In genomic region chr11:84077008-84077407, GRCm38 (mm10) we compare ENCODE assay signal across 26 mouse cellular contexts. TPM values are rescaled to one million over a fixed set of nuclear protein-coding genes. Genes with fewer than 3 reads are reported as not detected.
DNase-seq lines count a peak whose midpoint lies in the region; ATAC-seq and TF ChIP-seq lines count a peak whose summit lies in the region.
"Had no signal": no experiment of that assay in that cellular context is flagged by ENCODE, and none has a peak within 500 bp of the region (broad histone marks: within the 10 kb centered on the region; RNA-seq: fewer than 3 reads in every experiment).

No protein-coding gene starts in this region.

- no peak overlapping the region for H3K4me2 ChIP-seq in embryonic facial prominence, embryonic 14.5 days (ENCODE audit: low read depth, low read length)
- no peak overlapping the region for H3K4me2 ChIP-seq in lung, embryonic 15.5 days
- H3K4me2 ChIP-seq in embryonic facial prominence, embryonic 15.5 days (replicated peaks) = no peak overlapping the region
- H3K4me2 ChIP-seq: embryonic facial prominence, embryonic 13.5 days; forebrain, embryonic 12.5 days; intestine, embryonic 15.5 days; limb, embryonic 15.5 days; stomach, embryonic 15.5 days had no signal

- peaks cover 22% of the 10 kb centered on the region for H3K4me1 ChIP-seq in embryonic facial prominence, embryonic 14.5 days (ENCODE audit: control insufficient read depth, insufficient read depth, low read length)
- H3K4me1 ChIP-seq in embryonic facial prominence, embryonic 10.5 days = peaks cover 18% of the 10 kb centered on the region
- peaks cover 47% of the 10 kb centered on the region for H3K4me1 ChIP-seq in lung, embryonic 15.5 days
- peaks cover 29% of the 10 kb centered on the region for H3K4me1 ChIP-seq in embryonic facial prominence, embryonic 15.5 days

- no peak overlapping the region for H3K4me3 ChIP-seq in embryonic facial prominence, embryonic 14.5 days (ENCODE audit: low read depth, low read length)
- no peak overlapping the region for H3K4me3 ChIP-seq in embryonic facial prominence, embryonic 10.5 days
- H3K4me3 ChIP-seq in layer of hippocampus, adult 2 months = no peak overlapping the region
- H3K4me3 ChIP-seq in lung, embryonic 15.5 days = no peak overlapping the region
- H3K4me3 ChIP-seq in embryonic facial prominence, embryonic 15.5 days (replicated peaks) = no peak overlapping the region
- H3K4me3 ChIP-seq: embryonic facial prominence, embryonic 13.5 days; forebrain, embryonic 12.5 days; intestine, embryonic 15.5 days; limb, embryonic 15.5 days; stomach, embryonic 15.5 days had no signal

- peak; percentile 52 for DNase-seq in embryonic facial prominence, embryonic 14.5 days (ENCODE audit: low spot score)
- no peak for DNase-seq in embryonic facial prominence, embryonic 10.5 days (ENCODE audit: low spot score)
- DNase-seq in layer of hippocampus, adult 2 months (ENCODE audit: low spot score in 2 of 2) = no peak
- DNase-seq in layer of hippocampus, adult 8-10 months (ENCODE audit: low spot score in 2 of 2) = no peak
- DNase-seq in lung, postnatal 36 days = no peak
- DNase-seq: adrenal gland, adult 8-10 months; cerebellum, adult 8-10 months; embryo, embryonic 11 days; gastrocnemius, postnatal 10 days; kidney, adult 2 months; kidney, postnatal 36 days; layer of hippocampus, adult 9-11 months; midbrain, embryonic 14.5 days; right cerebral cortex, postnatal 25 days had no signal

- no peaks in the 10 kb centered on the region for H3K27me3 ChIP-seq in embryonic facial prominence, embryonic 14.5 days (replicated peaks; ENCODE audit: control insufficient read depth, insufficient read depth, low read length)
- no peaks in the 10 kb centered on the region for H3K27me3 ChIP-seq in embryonic facial prominence, embryonic 10.5 days (replicated peaks; ENCODE audit: low read depth, poor library complexity, severe bottlenecking)
- H3K27me3 ChIP-seq in lung, embryonic 15.5 days = no peaks in the 10 kb centered on the region
- H3K27me3 ChIP-seq in embryonic facial prominence, embryonic 15.5 days = no peaks in the 10 kb centered on the region
- H3K27me3 ChIP-seq: embryonic facial prominence, embryonic 13.5 days; forebrain, embryonic 12.5 days; intestine, embryonic 15.5 days; limb, embryonic 15.5 days; stomach, embryonic 15.5 days had no signal

- H3K27ac ChIP-seq in embryonic facial prominence, embryonic 14.5 days (replicated peaks; ENCODE audit: low read depth, low read length) = no peak overlapping the region
- H3K27ac ChIP-seq in embryonic facial prominence, embryonic 10.5 days (replicated peaks) = no peak overlapping the region
- peak overlapping the region; percentile 29; the same call in 1 of the 2 replicates for H3K27ac ChIP-seq in layer of hippocampus, adult 2 months
- H3K27ac ChIP-seq in lung, embryonic 15.5 days = peak overlapping the region; percentile 31; the same call in 1 of the 2 replicates
- no peak overlapping the region for H3K27ac ChIP-seq in embryonic facial prominence, embryonic 15.5 days (replicated peaks)
- H3K27ac ChIP-seq: embryonic facial prominence, embryonic 13.5 days; forebrain, embryonic 12.5 days; intestine, embryonic 15.5 days; limb, embryonic 15.5 days; liver, embryonic 14.5 days; stomach, embryonic 15.5 days had no signal

- no peaks in the 10 kb centered on the region for H3K9me3 ChIP-seq in embryonic facial prominence, embryonic 14.5 days (ENCODE audit: control insufficient read depth, low read length)
- no peaks in the 10 kb centered on the region for H3K9me3 ChIP-seq in embryonic facial prominence, embryonic 10.5 days
- no peaks in the 10 kb centered on the region for H3K9me3 ChIP-seq in lung, embryonic 15.5 days
- H3K9me3 ChIP-seq in embryonic facial prominence, embryonic 15.5 days (replicated peaks) = no peaks in the 10 kb centered on the region
- H3K9me3 ChIP-seq: embryonic facial prominence, embryonic 13.5 days; forebrain, embryonic 12.5 days; G1E; intestine, embryonic 15.5 days; limb, embryonic 15.5 days; stomach, embryonic 15.5 days had no signal

- WGBS in embryonic facial prominence, embryonic 14.5 days = 73% methylated on average over 2 of the region's 2 CpGs
- WGBS in embryonic facial prominence, embryonic 10.5 days = 83% methylated on average over 2 of the region's 2 CpGs
- 39% methylated on average over 2 of the region's 2 CpGs for WGBS in lung, embryonic 15.5 days
- 81% methylated on average over 2 of the region's 2 CpGs for WGBS in embryonic facial prominence, embryonic 15.5 days

- TF ChIP-seq CTCF in layer of hippocampus, adult 2 months (conservative IDR thresholded peaks at IDR 0.05) = no peak

- H3K9ac ChIP-seq in embryonic facial prominence, embryonic 14.5 days (ENCODE audit: low read depth, low read length) = no peak overlapping the region
- H3K9ac ChIP-seq in lung, embryonic 15.5 days = no peak overlapping the region
- H3K9ac ChIP-seq in embryonic facial prominence, embryonic 15.5 days = no peak overlapping the region
- H3K9ac ChIP-seq: embryonic facial prominence, embryonic 13.5 days; forebrain, embryonic 12.5 days; intestine, embryonic 15.5 days; limb, embryonic 15.5 days; liver, embryonic 14.5 days; stomach, embryonic 15.5 days had no signal

- H3K36me3 ChIP-seq in embryonic facial prominence, embryonic 14.5 days (ENCODE audit: control insufficient read depth, insufficient read depth, low read length) = peaks cover 26% of the 10 kb centered on the region
- H3K36me3 ChIP-seq in embryonic facial prominence, embryonic 10.5 days (replicated peaks) = peaks cover 40% of the 10 kb centered on the region
- peaks cover under 1% of the 10 kb centered on the region; the same call in 1 of the 2 replicates for H3K36me3 ChIP-seq in lung, embryonic 15.5 days
- peaks cover 27% of the 10 kb centered on the region for H3K36me3 ChIP-seq in embryonic facial prominence, embryonic 15.5 days

- no peak for ATAC-seq in embryonic facial prominence, embryonic 14.5 days (ENCODE audit: low read depth)
- peak; percentile 78; the same call in 1 of the 2 replicates for ATAC-seq in lung, embryonic 15.5 days (ENCODE audit: borderline replicate concordance, extremely low read depth, low FRiP score, low TSS enrichment)
- ATAC-seq in embryonic facial prominence, embryonic 15.5 days (ENCODE audit: insufficient number of reproducible peaks, low FRiP score, low TSS enrichment, low read depth) = 0 out of 2 replicates have a peak, but pooled peaks have one; percentile 27
- no peak for ATAC-seq in megakaryocyte progenitor cell, adult 5-6 weeks (replicated peaks; ENCODE audit: poor library complexity)
- ATAC-seq: hindbrain, embryonic 16.5 days; intestine, embryonic 15.5 days had no signal

RNA-seq across cellular contexts. Expression of gene Dusp14, which starts 7.9 kb away (rescaled TPM):
- 17.6 and 21.1 TPM in 2 replicates for polyA plus RNA-seq in embryonic facial prominence, embryonic 14.5 days (2014; fragmentation: Nextera tagmentation; extraction: Ambion mirVana)
- 7.3 and 9.4 TPM in 2 replicates for polyA plus RNA-seq in embryonic facial prominence, embryonic 10.5 days (2016; fragmentation: Nextera tagmentation; extraction: Ambion mirVana)
- 10 to 100 TPM; 30.9 to 36.3 TPM for total RNA-seq in layer of hippocampus, adult 2 months (2021)
- total RNA-seq in layer of hippocampus, adult 8-10 months (2022) = 10 to 100 TPM; 27.2 to 33.1 (median 30.7) TPM
- polyA plus RNA-seq in lung, embryonic 15.5 days (2015; fragmentation: Nextera tagmentation; extraction: Ambion mirVana) = 20.7 and 24.3 TPM in 2 replicates
- 37.5 and 40.2 TPM in 2 replicates for polyA plus RNA-seq in embryonic facial prominence, embryonic 15.5 days (2015; fragmentation: Nextera tagmentation; extraction: Ambion mirVana)
- total RNA-seq in megakaryocyte progenitor cell, adult 5-6 weeks (2015) = not detected in 2 replicates
- total RNA-seq in megakaryocyte progenitor cell, adult 5-6 weeks (2017) = not detected in 2 replicates
- total RNA-seq: G1E; megakaryocyte-erythroid progenitor cell, adult 5-6 weeks had no signal
- polyA plus RNA-seq: G1E had no signal

RNA-seq across cellular contexts. Expression of gene Tada2a, which starts 52.4 kb away (rescaled TPM):
- polyA plus RNA-seq in embryonic facial prominence, embryonic 14.5 days (2014; fragmentation: Nextera tagmentation; extraction: Ambion mirVana) = 29.4 and 33.9 TPM in 2 replicates
- 41.3 TPM in 2 replicates for polyA plus RNA-seq in embryonic facial prominence, embryonic 10.5 days (2016; fragmentation: Nextera tagmentation; extraction: Ambion mirVana)
- 10 to 100 TPM; 33.0 to 33.8 TPM for total RNA-seq in layer of hippocampus, adult 2 months (2021)
- 10 to 100 TPM; 33.5 to 37.2 (median 36.7) TPM for total RNA-seq in layer of hippocampus, adult 8-10 months (2022)
- 33.2 and 33.6 TPM in 2 replicates for polyA plus RNA-seq in lung, embryonic 15.5 days (2015; fragmentation: Nextera tagmentation; extraction: Ambion mirVana)
- polyA plus RNA-seq in embryonic facial prominence, embryonic 15.5 days (2015; fragmentation: Nextera tagmentation; extraction: Ambion mirVana) = 32.9 and 34.7 TPM in 2 replicates
- 23.8 and 24.0 TPM in 2 replicates for total RNA-seq in megakaryocyte progenitor cell, adult 5-6 weeks (2015)
- total RNA-seq in megakaryocyte progenitor cell, adult 5-6 weeks (2017) = 15.7 and 19.4 TPM in 2 replicates

RNA-seq across cellular contexts. Expression of gene Acaca, which starts 52.5 kb away (rescaled TPM):
- 17.4 and 20.5 TPM in 2 replicates for polyA plus RNA-seq in embryonic facial prominence, embryonic 14.5 days (2014; fragmentation: Nextera tagmentation; extraction: Ambion mirVana)
- 21.7 and 26.2 TPM in 2 replicates for polyA plus RNA-seq in embryonic facial prominence, embryonic 10.5 days (2016; fragmentation: Nextera tagmentation; extraction: Ambion mirVana)
- total RNA-seq in layer of hippocampus, adult 2 months (2021) = 10 to 100 TPM; 66.7 to 69.6 TPM
- total RNA-seq in layer of hippocampus, adult 8-10 months (2022) = 10 to 100 TPM; 80.6 to 87.2 (median 84.2) TPM
- 11.7 and 14.6 TPM in 2 replicates for polyA plus RNA-seq in lung, embryonic 15.5 days (2015; fragmentation: Nextera tagmentation; extraction: Ambion mirVana)
- polyA plus RNA-seq in embryonic facial prominence, embryonic 15.5 days (2015; fragmentation: Nextera tagmentation; extraction: Ambion mirVana) = 12.3 and 14.4 TPM in 2 replicates
- 31.0 and 33.0 TPM in 2 replicates for total RNA-seq in megakaryocyte progenitor cell, adult 5-6 weeks (2015)
- total RNA-seq in megakaryocyte progenitor cell, adult 5-6 weeks (2017) = 32.8 and 35.5 TPM in 2 replicates

Comparison
In these comparisons a context has a peak if more than half of its experiments do, and no peak if none do; other contexts are left out.
1. ATAC-seq: peak in lung, embryonic 15.5 days (single experiment) and embryonic facial prominence, embryonic 15.5 days (single experiment); none in embryonic facial prominence, embryonic 14.5 days (single experiment) and megakaryocyte progenitor cell, adult 5-6 weeks (single experiment).
2. H3K27ac ChIP-seq: peak in layer of hippocampus, adult 2 months (single experiment) and lung, embryonic 15.5 days (single experiment); none in embryonic facial prominence, embryonic 14.5 days (single experiment), embryonic facial prominence, embryonic 10.5 days (single experiment) and embryonic facial prominence, embryonic 15.5 days (single experiment).